Mouse (Mus musculus): ENCODE results near the gene Phtf1.

The Phtf1 gene

GRCm38 (mm10) chr3:103967861-103968691, at the start of gene Phtf1:
Gene Phtf1, plus strand, starts transcription at chr3:103968110.
- peak; percentile 86 for DNase-seq (ENCODE audit: low read depth, low spot score)

GRCm38 (mm10) chr3:103920094-103920493, 47.8 kb upstream of the Phtf1 start:
- DNase-seq (ENCODE audit: low read depth, low spot score) = no peak

DNA sequence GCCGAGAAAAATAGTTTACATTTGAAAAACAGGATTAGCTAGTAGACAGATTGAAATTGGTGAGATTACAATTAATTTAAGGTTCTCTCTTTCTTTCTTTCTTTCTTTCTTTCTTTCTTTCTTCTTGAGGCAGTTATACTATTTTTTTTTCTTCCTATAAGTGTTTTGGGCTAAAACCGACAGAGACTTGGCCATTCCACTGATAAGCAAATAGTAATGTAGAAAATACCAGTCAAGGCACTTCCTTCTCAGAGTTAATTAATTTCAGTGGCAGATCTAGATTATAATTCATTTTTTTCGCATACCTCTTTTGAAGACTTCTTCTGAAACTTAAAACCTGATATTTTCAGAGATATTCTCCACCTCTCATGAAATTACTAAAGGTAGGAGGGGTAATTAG, 42.6 kb upstream of the Phtf1 start:
- no peak for DNase-seq (ENCODE audit: low read depth, low spot score)

DNA sequence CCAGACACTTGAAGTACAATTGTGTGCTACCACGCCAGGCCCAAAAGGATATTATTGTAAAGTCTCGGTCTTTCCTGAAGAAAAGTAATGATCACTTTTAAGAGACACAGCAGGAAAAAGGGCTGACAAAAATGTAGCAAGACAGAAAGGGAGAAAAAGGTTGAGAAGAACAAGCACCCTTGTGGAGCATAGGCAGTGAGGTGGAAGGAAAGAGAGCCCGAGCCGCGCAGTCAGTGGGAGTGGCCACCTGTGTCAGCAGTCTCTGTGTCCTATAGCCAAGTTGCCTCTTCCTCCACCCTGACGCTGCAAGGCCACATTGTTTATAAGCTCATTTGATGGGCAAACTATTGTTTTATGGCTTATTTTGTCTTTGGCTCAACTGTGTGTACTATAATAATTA, 40.4 kb upstream of the Phtf1 start:
- peak; percentile 66 for DNase-seq (ENCODE audit: low read depth, low spot score)

- DNase-seq (ENCODE audit: low read depth, low spot score) = no peak
Observed at GRCm38 (mm10) chr3:103944794-103945562, 22.9 kb upstream of the Phtf1 start.

GRCm38 (mm10) chr3:103948666-103949065, 19.2 kb upstream of the Phtf1 start:
- no peak for DNase-seq (ENCODE audit: low read depth, low spot score)

GRCm38 (mm10) chr3:103960622-103961021, 7.3 kb upstream of the Phtf1 start:
- no peak for DNase-seq (ENCODE audit: low read depth, low spot score)

GRCm38 (mm10) chr3:103967231-103967630, 679 bp upstream of the Phtf1 start:
- no peak for DNase-seq (ENCODE audit: low read depth, low spot score)

DNA sequence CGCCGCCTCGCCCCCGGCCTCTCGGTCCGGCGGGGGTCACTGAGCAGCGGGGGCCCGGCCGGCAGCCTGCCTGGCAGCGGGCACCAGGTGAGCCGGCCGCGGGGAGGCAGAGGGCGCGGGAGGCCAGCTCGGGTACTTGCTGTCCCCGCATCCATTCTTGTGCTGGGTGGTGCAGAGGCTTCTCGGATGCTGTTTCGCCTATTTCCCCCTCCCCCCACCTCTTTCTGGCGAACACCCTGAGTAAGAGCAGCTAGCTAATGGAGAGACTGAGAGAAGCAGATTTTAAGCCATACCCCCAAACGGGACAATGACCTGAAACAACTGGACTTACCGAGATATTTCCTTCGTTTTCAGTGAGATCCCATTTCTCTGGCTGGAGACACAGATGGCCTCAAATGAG, 791 bp downstream of the Phtf1 start:
- DNase-seq (ENCODE audit: low read depth, low spot score) = peak; percentile 60

- no peak for DNase-seq (ENCODE audit: low read depth, low spot score)
Observed at GRCm38 (mm10) chr3:103971157-103971556, 3.2 kb downstream of the Phtf1 start.

DNA sequence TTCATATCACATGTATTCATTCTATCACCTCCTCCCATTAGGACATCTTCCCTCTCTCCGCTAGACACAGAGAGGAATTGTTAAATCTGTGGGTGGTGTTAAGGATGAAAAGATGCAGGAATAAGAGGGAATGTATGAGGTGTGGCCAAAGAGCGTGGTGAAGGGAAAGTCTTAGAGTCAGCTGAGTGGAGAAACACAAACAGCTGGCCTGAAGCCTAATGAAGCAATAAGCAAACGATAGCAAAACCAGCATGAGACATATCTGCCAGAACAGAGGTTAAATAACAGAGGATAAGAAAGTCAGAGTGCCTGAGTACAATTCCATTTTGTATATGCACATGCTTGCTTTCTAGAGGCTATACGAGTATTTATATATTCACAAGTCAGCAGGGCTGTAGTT, 16.6 kb downstream of the Phtf1 start:
- no peak for DNase-seq (ENCODE audit: low read depth, low spot score)

- DNase-seq (ENCODE audit: low read depth, low spot score) = no peak
Observed at GRCm38 (mm10) chr3:103985194-103985593, 17.3 kb downstream of the Phtf1 start.

GRCm38 (mm10) chr3:103987831-103988432, 20.0 kb downstream of the Phtf1 start:
- no peak for DNase-seq (ENCODE audit: low read depth, low spot score)

- DNase-seq (ENCODE audit: low read depth, low spot score) = no peak
Observed at GRCm38 (mm10) chr3:103989352-103989751, 21.4 kb downstream of the Phtf1 start.

GRCm38 (mm10) chr3:103991271-103991670, 23.4 kb downstream of the Phtf1 start:
- DNase-seq (ENCODE audit: low read depth, low spot score) = peak; percentile 49

- DNase-seq (ENCODE audit: low read depth, low spot score) = no peak
Observed at GRCm38 (mm10) chr3:103998724-103999123, 30.8 kb downstream of the Phtf1 start.

- no peak for DNase-seq (ENCODE audit: low read depth, low spot score)
Observed at GRCm38 (mm10) chr3:104006896-104007466, 39.1 kb downstream of the Phtf1 start.

DNA sequence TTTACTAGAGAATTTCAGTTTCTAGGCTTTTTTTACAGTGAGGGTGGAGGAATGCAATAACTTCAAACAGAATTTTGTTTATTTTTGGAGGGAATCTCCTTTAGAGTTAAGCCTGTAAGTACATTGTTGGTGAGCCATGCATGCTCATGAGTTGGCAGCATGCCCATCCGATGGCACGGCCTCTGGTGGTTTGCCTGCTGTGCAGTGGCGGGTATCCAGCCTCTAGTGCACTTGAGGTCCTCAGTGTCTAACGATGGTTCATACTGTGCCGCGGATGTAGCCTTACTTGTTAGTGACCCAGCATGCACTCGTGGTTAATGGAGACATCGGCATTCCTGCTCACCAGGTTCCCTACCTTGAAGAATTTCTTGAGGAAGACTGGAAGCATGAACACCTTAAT, 39.6 kb downstream of the Phtf1 start:
- DNase-seq (ENCODE audit: low read depth, low spot score) = no peak

GRCm38 (mm10) chr3:104009924-104010662, 42.2 kb downstream of the Phtf1 start:
- no peak for DNase-seq (ENCODE audit: low read depth, low spot score)

DNA sequence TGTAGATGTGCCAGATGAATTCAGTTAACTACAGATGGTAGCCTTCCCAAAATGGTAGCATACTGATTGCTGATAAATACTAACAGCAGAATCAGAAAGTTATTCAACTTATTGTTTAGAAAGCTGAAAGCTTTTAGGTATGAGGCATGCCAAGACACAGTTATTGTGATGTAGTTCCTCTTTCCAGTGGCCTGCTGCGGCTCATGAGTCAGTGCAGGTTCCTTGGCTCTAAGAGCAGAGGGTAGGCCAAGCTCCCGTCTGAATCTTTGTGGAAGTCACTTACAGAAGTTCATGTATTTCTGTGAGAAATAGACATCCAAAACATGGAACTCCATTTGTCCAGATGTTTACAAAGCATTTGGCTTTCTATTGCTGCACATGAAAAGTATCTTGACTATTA, 44.1 kb downstream of the Phtf1 start:
- no peak for DNase-seq (ENCODE audit: low read depth, low spot score)

GRCm38 (mm10) chr3:104017931-104018330, 50.0 kb downstream of the Phtf1 start:
- DNase-seq (ENCODE audit: low read depth, low spot score) = no peak
